Mouse (Mus musculus): ENCODE measurements around the gene Mex3a.

DNA sequence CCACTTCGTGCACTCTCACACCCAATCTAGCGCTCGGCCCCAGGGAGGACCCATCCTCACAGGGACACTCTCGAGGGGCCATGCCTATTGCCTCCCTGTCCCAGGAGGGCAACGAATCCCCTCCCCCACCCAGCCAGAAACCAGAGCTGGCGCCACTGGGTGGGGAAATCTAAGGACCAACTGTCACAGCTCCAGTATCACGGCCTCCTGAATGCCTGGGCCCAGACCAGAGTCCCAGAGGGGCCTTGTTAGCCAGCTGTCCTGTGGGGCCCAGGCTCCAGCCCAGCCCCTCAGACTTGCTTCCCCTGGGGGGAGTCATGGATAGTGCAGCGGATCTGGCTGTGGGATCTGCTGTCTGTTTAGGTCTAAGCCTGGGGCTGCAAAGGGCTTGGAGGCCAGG, 4.6 kb upstream of the Mex3a start:
- no peak for TF ChIP-seq CTCF (IDR thresholded peaks at IDR 0.05; ENCODE audit: insufficient read depth, low read depth, low read length)
- no peak for TF ChIP-seq POLR2A (IDR thresholded peaks at IDR 0.05; ENCODE audit: insufficient read depth, low read depth, low read length)

Data from olfactory bulb, adult 2 months (tissue).